Mouse (Mus musculus): ENCODE data around the gene Kmt5b. TPM values are rescaled to one million over a fixed set of nuclear protein-coding genes. Genes with fewer than 3 reads are reported as not detected.
A peak's percentile ranks its signal among the peaks of the same experiment; 100 is the strongest.

Kmt5b gene
- total and polyA plus RNA-seq, 3 experiments = 14.9 to 23.9 TPM; not detected in 1

DNA sequence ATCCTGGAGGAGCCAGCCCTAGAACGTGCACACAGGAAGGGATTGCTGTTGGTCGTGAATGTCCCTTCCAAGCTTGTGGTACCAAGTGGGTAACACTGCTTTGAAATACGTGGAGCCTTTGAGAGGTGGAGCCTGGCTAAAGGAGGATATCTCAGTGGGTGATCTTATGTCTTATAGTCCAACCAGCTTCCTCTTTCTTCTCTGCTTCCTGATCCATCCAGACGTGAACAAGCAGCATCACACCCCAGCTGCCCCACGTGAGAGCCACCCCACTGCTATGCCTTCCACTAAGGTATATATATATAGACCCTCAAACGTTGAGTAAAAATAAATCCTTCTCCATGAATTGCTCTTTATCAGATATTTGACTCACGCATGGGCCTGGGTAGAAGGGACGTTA is 13.5 kb upstream of the Kmt5b start:
- no peak overlapping the region for H3K9ac ChIP-seq (ENCODE audit: control insufficient read depth, low read depth, low read length, poor library complexity, severe bottlenecking)
- peak overlapping the region in 1 of 2 experiments; percentile 30; a peak in 1 of 4 replicates for H3K4me3 ChIP-seq (ENCODE audit: control insufficient read depth in 1 of 2, insufficient read depth in 1 of 2, low read depth in 2 of 2, low read length in 2 of 2)
- no peaks in the 10 kb centered on the region for H3K9me3 ChIP-seq (replicated peaks; ENCODE audit: insufficient read depth, low read length)
- DNase-seq (ENCODE audit: low read depth, low spot score) = peak; percentile 68
- H3K79me2 ChIP-seq (ENCODE audit: control insufficient read depth, insufficient read depth, low read length, poor library complexity) = no peaks in the 10 kb centered on the region
- H3K27ac ChIP-seq (ENCODE audit: control insufficient read depth, low read depth, low read length) = no peak overlapping the region
- H3K27me3 ChIP-seq (ENCODE audit: control insufficient read depth in 1 of 2, insufficient read depth in 2 of 2, low read length in 2 of 2) = peaks cover 0 to 2% of the 10 kb centered on the region in 2 experiments; a peak in 1 of 4 replicates
- peaks cover 0 to 2% of the 10 kb centered on the region in 2 experiments; a peak in 1 of 4 replicates for H3K36me3 ChIP-seq (ENCODE audit: control insufficient read depth in 1 of 2, insufficient read depth in 2 of 2, low read length in 2 of 2)
- TF ChIP-seq NELFE (IDR thresholded peaks at IDR 0.05; ENCODE audit: low read depth, low read length) (no peak), EP300 (IDR thresholded peaks at IDR 0.05; ENCODE audit: low read depth in 1 of 2, low read length in 2 of 2) (0 out of 4 replicates have a peak, but pooled peaks of 1 of the 2 experiments have one; percentile 9), SIN3A (IDR thresholded peaks at IDR 0.05; ENCODE audit: low read length) (no peak), ZNF384 (IDR thresholded peaks at IDR 0.05; ENCODE audit: low read depth, low read length) (no peak), BHLHE40 (IDR thresholded peaks at IDR 0.05; ENCODE audit: borderline replicate concordance, low read depth, low read length) (peak; percentile 28; the same call in 1 of the 2 replicates), USF1 (IDR thresholded peaks at IDR 0.05; ENCODE audit: low read depth, low read length) (peak; percentile 53; the same call in 1 of the 2 replicates), ZC3H11A (IDR thresholded peaks at IDR 0.05; ENCODE audit: low read depth, low read length) (no peak), POLR2AphosphoS2 (IDR thresholded peaks at IDR 0.05; ENCODE audit: low read length) (no peak), CHD2 (IDR thresholded peaks at IDR 0.05; ENCODE audit: low read length) (no peak), MXI1 (IDR thresholded peaks at IDR 0.05; ENCODE audit: low read depth, low read length) (no peak), ZMIZ1 (IDR thresholded peaks at IDR 0.05; ENCODE audit: low read depth, low read length) (no peak), RAD21 (IDR thresholded peaks at IDR 0.05; ENCODE audit: low read depth, low read length) (no peak), NRF1 (IDR thresholded peaks at IDR 0.05; ENCODE audit: insufficient read depth, low read depth, low read length, poor library complexity, severe bottlenecking) (no peak), CTCF (IDR thresholded peaks at IDR 0.05 in 2 of 3, conservative IDR thresholded peaks at IDR 0.05 in 1 of 3; ENCODE audit: control insufficient read depth in 1 of 3, insufficient read depth in 1 of 3, low read depth in 2 of 3, low read length in 3 of 3, poor library complexity in 1 of 3, severe bottlenecking in 1 of 3) (no peak), GATA1 (IDR thresholded peaks at IDR 0.05; ENCODE audit: low read depth, low read length) (peak; percentile 81), USF2 (IDR thresholded peaks at IDR 0.05; ENCODE audit: borderline replicate concordance in 1 of 2, insufficient read depth in 1 of 2, low read depth in 1 of 2, low read length in 2 of 2) (no peak), MYB (IDR thresholded peaks at IDR 0.05; ENCODE audit: low read depth, low read length) (no peak), RCOR1 (IDR thresholded peaks at IDR 0.05; ENCODE audit: low read depth, low read length) (no peak), HCFC1 (IDR thresholded peaks at IDR 0.05; ENCODE audit: low read depth, low read length) (no peak), MAX (IDR thresholded peaks at IDR 0.05; ENCODE audit: low read length) (peak; percentile 33; the same call in 1 of the 2 replicates), ETS1 (IDR thresholded peaks at IDR 0.05; ENCODE audit: low read depth, low read length) (no peak), UBTF (IDR thresholded peaks at IDR 0.05; ENCODE audit: borderline replicate concordance, insufficient read depth, low read depth, low read length) (no peak), CHD1 (IDR thresholded peaks at IDR 0.05; ENCODE audit: low read depth, low read length) (no peak), ZKSCAN1 (IDR thresholded peaks at IDR 0.05; ENCODE audit: low read depth, low read length) (no peak), ELF1 (IDR thresholded peaks at IDR 0.05; ENCODE audit: low read depth, low read length) (0 out of 2 replicates have a peak, but pooled peaks have one; percentile 31)
- peaks cover 0 to 5% of the 10 kb centered on the region in 2 experiments; a peak in 2 of 4 replicates for H3K4me1 ChIP-seq (ENCODE audit: control insufficient read depth in 1 of 2, insufficient read depth in 2 of 2, low read length in 2 of 2)
